Mouse (Mus musculus) liver, postnatal 0 days (tissue): Measurements from ENCODE around the gene Aqp12.

Experiments
- CTCF ChIP-seq: sonication (generic); IDR thresholded peaks from 2 replicates; pipeline ENCODE4 v1.5.1; 2016; ENCODE audit warnings: antibody characterized with exemption, low read depth
- EP300 ChIP-seq: IDR thresholded peaks from 2 replicates; pipeline ENCODE4 v1.6.1; 2016; ENCODE audit warnings: antibody characterized with exemption, low read depth, mild to moderate bottlenecking

- TF ChIP-seq CTCF (no peak), EP300 (no peak)
Measured at GRCm38 (mm10) chr1:92976141-92976566, 30.0 kb upstream of the Aqp12 start.
